Mouse (Mus musculus): ENCODE results near the gene Tmprss5.

Tmprss5 gene

DNA sequence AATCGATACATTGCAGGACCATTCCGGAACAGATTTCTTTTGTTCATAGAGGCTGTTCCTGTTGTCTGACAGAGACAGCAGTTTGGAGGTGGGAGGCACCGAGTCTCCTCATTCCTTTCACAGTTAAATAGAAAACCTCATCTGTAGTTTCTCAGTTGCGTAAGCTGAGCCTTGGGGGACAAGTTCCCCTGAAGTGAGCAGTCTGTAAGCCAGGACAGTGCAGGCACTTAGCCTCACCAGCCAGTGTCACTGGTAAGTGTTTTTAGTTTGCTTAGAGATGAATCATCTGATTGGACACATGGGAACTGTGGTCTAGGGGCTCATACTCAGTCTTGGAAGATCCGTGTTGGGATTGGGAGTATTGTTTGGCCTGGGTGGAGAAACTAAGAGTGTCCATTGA lies at the start of gene Tmprss5:
Tmprss5 (plus strand) TSS at position 154 of the 400 bp plus-strand sequence.
- DNase-seq (ENCODE audit: extremely low spot score, low read depth, low spot score): no peak

- DNase-seq (ENCODE audit: extremely low spot score, low read depth, low spot score): no peak
Observed at GRCm38 (mm10) chr9:49034764-49035163, 46.3 kb upstream of the Tmprss5 start.

DNA sequence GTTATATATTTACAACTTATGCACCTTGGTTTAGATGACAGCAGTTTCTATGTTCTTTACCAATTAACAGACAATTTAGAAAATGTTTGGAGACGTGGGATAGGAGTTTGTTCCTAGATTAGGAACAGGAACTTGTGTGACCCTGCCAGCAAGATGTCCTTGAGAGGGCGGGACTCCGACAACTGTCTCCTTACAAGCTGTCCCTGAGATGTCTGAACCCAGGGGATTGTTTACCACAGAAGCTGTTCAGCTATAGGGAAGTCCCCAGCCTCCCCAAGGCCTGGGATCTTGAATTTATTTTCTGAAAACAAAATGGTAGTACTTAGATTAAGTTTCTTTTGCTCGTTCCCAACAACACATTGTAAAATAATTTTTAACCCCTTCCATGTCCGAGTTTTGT lies 30.2 kb upstream of the Tmprss5 start:
- no peak for DNase-seq (ENCODE audit: extremely low spot score, low read depth, low spot score)

DNA sequence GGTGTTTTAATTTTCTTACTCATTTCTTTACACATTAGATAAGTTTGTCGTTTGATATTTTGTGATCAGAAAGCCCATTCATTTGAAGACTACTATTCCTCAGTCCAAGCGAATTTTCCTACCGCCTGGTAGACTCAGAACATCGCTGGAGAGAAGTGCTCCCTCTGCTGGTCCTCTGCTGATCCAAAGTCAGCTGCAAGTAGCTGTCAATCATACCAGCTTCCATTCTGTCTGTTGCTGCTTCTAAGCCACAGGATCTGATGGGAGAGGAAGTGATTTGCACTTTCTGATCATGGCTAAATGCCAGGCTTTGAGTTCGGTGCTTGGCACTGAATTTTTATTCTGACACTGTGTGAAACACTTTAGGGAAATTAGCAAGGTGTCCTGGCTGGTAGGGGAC lies 29.7 kb upstream of the Tmprss5 start:
- peak; percentile 18 for DNase-seq (ENCODE audit: extremely low spot score, low read depth, low spot score)

- DNase-seq (ENCODE audit: extremely low spot score, low read depth, low spot score): no peak
Observed at GRCm38 (mm10) chr9:49054028-49054427, 27.0 kb upstream of the Tmprss5 start.

DNA sequence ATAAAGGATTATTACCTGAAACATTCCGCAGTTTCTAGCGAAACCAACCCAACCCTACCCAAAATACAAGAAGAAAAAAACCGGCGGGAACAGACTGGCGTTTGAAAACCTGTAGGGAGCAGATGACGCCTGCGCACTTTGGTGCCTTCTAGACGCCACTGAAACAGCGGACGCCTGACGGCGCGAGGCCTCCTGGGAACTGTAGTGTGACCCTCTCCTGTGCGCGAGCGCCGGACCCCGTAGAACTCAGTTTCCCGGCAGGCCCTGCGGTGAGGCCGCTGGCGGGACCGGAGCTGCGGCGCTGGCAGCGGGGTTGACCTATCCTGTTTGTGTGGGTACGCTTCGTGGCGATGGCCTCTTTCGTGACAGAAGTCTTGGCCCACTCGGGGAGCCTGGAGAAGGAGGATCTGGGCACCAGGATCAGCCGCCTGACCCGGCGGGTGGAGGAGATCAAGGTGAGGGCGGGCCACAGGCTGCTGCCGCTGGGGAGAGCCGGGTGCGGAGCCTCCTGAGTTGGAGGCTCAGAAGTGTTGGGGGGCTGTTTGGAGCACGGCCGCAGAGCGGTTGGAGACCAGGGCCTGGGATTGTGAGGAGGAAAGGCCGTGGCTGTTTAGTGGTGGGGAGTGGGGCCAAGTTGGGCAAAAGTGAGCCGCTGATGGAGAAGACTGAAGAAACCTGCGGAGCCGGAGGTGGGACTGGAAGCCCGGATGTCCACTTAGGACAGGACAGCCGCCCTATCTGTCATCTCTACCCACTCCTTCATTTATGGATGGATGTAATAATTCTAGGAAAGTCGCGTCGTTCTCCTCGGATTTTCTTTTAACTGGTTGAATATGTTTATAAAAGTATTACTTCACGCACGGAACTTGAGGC lies 25.5 kb upstream of the Tmprss5 start, which contains the start of gene Zw10:
Zw10 (plus strand) TSS at position 281 of the 873 bp plus-strand sequence.
- DNase-seq (ENCODE audit: extremely low spot score, low read depth, low spot score): peak; percentile 93

- DNase-seq (ENCODE audit: extremely low spot score, low read depth, low spot score): no peak
Observed at GRCm38 (mm10) chr9:49076847-49077246, 4.2 kb upstream of the Tmprss5 start.

DNA sequence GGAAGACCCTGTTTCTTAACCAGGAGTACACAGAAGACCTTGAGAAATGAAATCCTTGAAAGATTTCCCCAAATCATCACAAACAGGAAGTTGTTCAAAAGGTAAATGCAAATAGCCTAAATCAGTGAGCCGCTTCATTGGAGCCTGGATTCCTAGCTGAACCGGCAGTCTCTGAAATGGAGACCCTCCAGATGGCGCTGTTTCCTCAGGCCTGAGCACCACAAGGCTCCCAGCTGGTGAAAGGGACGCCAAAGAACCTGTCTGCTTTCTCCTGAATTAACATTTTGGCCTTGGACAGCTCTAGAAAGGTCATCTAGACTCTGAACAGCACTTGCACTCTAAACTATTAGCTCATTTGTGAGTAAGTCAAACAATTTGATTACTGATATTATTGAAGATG lies 501 bp downstream of the Tmprss5 start:
- peak; percentile 44 for DNase-seq (ENCODE audit: extremely low spot score, low read depth, low spot score)

- DNase-seq (ENCODE audit: extremely low spot score, low read depth, low spot score): no peak
Observed at GRCm38 (mm10) chr9:49087317-49087716, 6.3 kb downstream of the Tmprss5 start.

- DNase-seq (ENCODE audit: extremely low spot score, low read depth, low spot score): no peak
Observed at GRCm38 (mm10) chr9:49098871-49099270, 17.8 kb downstream of the Tmprss5 start.

DNA sequence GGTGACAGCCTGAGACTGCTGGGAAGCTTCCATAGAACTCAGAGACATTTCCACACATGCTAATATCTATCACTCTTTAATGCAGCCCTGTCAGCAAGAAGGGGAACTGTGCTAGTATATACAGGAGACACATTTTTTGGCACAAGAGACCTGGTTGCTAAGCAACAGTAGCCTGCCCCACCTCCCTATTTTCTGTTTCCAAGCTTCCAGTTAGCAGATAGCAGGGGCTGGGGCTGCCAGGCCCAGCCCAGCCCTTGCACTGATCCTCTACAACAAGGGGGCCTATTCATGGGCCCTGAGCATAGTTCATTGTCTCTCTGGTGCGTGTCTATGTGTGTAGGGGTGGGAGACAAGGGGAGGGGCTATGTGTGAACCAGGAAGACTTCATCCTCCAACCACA lies 21.3 kb downstream of the Tmprss5 start:
- no peak for DNase-seq (ENCODE audit: extremely low spot score, low read depth, low spot score)

DNA sequence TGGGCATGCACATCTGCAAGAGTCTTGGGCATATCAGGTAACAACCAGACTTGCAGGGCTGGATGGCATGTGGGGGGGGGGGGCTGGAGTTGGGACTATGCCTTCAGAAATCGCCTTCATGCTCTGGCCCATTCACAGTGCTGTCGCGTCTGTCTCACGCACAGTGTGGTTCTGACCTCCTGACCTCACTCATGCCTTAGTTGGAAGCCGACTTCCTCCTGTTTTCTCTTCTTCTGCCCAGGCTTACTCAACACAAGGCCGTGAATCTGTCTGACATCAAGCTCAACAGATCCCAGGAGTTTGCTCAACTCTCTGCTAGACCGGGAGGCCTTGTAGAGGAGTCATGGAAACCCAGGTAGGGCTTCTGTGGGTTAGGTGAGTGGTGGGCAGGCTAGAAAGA lies 28.0 kb downstream of the Tmprss5 start:
- no peak for DNase-seq (ENCODE audit: extremely low spot score, low read depth, low spot score)

- DNase-seq (ENCODE audit: extremely low spot score, low read depth, low spot score): no peak
Observed at GRCm38 (mm10) chr9:49110476-49111220, 29.6 kb downstream of the Tmprss5 start.

GRCm38 (mm10) chr9:49111296-49111695 lies 30.2 kb downstream of the Tmprss5 start:
- DNase-seq (ENCODE audit: extremely low spot score, low read depth, low spot score): no peak

GRCm38 (mm10) chr9:49118271-49118825 lies 37.3 kb downstream of the Tmprss5 start:
- no peak for DNase-seq (ENCODE audit: extremely low spot score, low read depth, low spot score)

DNA sequence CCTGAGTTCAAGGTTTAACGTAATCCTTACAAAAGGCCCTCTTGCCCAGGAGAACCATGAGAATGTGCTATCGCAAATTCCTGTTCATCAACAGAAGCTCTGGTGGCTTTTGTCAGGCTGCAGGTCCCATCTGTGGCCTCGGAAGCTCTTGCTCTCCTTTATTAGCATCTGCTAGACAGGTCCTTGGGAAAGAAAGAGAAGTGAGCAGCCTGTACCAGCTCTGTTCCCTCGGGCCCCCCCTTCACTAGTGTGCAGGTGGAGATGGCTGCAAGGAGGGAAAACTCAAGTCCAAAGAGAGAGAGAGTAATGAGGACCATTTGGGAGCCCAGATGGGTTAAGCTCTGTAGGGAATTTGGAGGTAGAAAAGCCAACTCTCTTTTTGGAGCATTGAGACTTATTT lies 38.7 kb downstream of the Tmprss5 start:
- no peak for DNase-seq (ENCODE audit: extremely low spot score, low read depth, low spot score)

DNA sequence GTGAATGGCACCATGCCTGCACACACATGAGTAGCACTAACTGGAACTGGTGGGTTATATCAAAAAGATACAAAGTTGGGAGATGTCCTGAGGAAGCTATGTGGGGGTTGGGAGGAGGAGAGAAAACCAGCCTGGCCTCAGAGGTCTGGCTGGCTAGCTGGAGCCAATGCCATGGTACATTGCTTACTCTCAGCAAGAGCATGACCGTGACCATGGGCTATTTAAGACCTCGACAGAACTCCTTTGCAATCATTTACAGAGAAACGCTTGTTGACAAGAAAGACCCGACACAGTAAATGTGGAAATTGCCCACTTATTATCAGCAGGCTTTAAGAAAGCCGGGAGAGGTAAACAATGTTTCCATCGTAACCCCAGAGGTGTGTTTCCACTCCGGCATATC lies 44.6 kb downstream of the Tmprss5 start:
- no peak for DNase-seq (ENCODE audit: extremely low spot score, low read depth, low spot score)

- DNase-seq (ENCODE audit: extremely low spot score, low read depth, low spot score): no peak
Observed at GRCm38 (mm10) chr9:49130514-49131010, 49.5 kb downstream of the Tmprss5 start.

DNA sequence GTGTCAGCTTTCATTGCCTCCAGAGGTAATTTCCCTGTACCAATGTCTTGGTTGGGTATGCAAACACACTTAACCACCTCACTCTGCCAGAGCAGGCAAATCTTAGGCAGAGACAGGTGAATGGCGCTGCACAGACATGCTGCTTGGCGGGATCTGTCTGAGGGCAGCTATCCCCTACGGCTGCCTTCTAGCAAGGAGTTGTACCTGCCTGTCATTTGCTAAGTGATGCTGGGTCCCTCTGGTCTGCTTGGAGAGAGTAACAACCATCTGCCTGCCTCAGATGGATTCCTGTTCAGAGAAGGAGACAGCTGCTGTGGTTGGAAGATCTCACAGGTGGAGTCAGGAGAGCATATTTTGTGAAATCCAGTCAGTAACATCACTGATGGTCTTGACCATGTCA lies 62.8 kb downstream of the Tmprss5 start:
- no peak for DNase-seq (ENCODE audit: extremely low spot score, low read depth, low spot score)

- DNase-seq (ENCODE audit: extremely low spot score, low read depth, low spot score): no peak
Observed at GRCm38 (mm10) chr9:49145776-49146175, 64.7 kb downstream of the Tmprss5 start.

GRCm38 (mm10) chr9:49147031-49147430 lies 66.0 kb downstream of the Tmprss5 start:
- no peak for DNase-seq (ENCODE audit: extremely low spot score, low read depth, low spot score)

Data from hindlimb bud, embryonic 11.5 days (tissue).